Mouse (Mus musculus): ENCODE data around the gene Zfp367. TPM values are rescaled to one million over a fixed set of nuclear protein-coding genes. Genes with fewer than 3 reads are reported as not detected.

Gene Zfp367
- polyA plus RNA-seq, 1 experiment from 2014 or later: 23.7 TPM

GRCm38 (mm10) chr13:64152241-64152669, 747 bp downstream of the Zfp367 start:
- Histone ChIP-seq H3K4me1 (replicated peaks; ENCODE audit: control insufficient read depth, insufficient read depth, low read length) (peaks cover 3% of the 10 kb centered on the region; the same call in 1 of the 2 replicates), H3K36me3 (ENCODE audit: control insufficient read depth, insufficient read depth, low read length) (no peaks in the 10 kb centered on the region), H3K4me3 (ENCODE audit: low read depth, low read length) (peak overlapping the region; percentile 91), H3K27me3 (replicated peaks; ENCODE audit: control insufficient read depth, insufficient read depth, low read length) (no peaks in the 10 kb centered on the region), H3K9ac (ENCODE audit: low read length) (peak overlapping the region; percentile 84), H3K9me3 (ENCODE audit: control insufficient read depth, low read length) (no peaks in the 10 kb centered on the region), H3K27ac (ENCODE audit: low read depth) (peak overlapping the region; percentile 94), H3K4me2 (ENCODE audit: low read length) (peak overlapping the region; percentile 79)
- ATAC-seq (replicated peaks; ENCODE audit: low FRiP score, low TSS enrichment, low read depth): peak; percentile 52
- peak; percentile 94 for DNase-seq (ENCODE audit: low spot score)
- WGBS: 2% methylated on average over 30 of the region's 42 CpGs

- no peak for DNase-seq (ENCODE audit: low spot score)
- no peaks in the 10 kb centered on the region for H3K9me3 ChIP-seq (ENCODE audit: control insufficient read depth, low read length)
- H3K4me2 ChIP-seq (ENCODE audit: low read length): no peak overlapping the region; the same call in 1 of the 2 replicates
Observed at GRCm38 (mm10) chr13:64150121-64150520, 2.9 kb downstream of the Zfp367 start.

DNA sequence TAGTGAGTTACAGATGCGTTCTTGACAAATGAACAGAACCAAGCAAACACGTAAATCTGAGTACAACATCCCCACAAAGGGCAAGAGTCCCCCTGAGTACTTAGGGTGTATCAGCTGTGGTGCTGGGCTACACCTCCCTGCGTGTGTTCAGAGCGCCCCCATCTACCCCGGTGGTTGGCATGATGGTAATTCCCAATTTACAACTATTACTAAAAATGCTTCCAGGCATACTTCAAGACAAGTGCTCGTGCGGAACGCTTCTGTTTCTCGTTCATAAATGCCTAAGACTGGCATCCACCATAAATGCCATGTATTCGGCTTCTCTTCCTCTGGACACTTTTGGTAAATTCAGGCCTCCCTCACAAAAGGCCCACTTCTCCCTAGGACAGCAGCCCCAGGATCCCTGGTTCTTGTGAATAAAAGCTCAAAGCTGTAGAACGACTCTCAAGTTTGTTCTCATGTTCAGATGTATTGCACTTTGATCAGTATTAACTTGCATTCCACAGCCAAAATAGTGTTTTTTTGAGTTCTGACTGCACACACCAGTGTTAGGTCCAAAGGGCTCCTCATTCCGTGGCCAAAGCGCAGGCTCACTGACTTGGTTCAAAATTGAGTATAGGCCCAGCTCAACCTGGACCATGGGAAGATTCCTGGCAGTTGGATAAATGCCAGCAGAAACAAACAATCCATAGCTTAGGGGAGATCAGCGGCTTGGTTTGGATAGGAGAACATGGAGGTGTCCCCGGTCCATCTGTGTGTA, 23.2 kb downstream of the Zfp367 start:
- peak; percentile 66; the same call in 1 of the 2 replicates for ATAC-seq (replicated peaks; ENCODE audit: low FRiP score, low TSS enrichment, low read depth)
- WGBS: 40% methylated on average over 15 of the region's 15 CpGs
- Histone ChIP-seq H3K4me3 (ENCODE audit: low read depth, low read length) (peak overlapping the region; percentile 59), H3K9me3 (ENCODE audit: control insufficient read depth, low read length) (no peaks in the 10 kb centered on the region), H3K27me3 (replicated peaks; ENCODE audit: control insufficient read depth, insufficient read depth, low read length) (no peaks in the 10 kb centered on the region), H3K4me2 (ENCODE audit: low read length) (peak overlapping the region; percentile 82), H3K9ac (ENCODE audit: low read length) (peak overlapping the region; percentile 66), H3K27ac (ENCODE audit: low read depth) (no peak overlapping the region; the same call in 1 of the 2 replicates), H3K4me1 (replicated peaks; ENCODE audit: control insufficient read depth, insufficient read depth, low read length) (no peaks in the 10 kb centered on the region), H3K36me3 (ENCODE audit: control insufficient read depth, insufficient read depth, low read length) (peaks cover 13% of the 10 kb centered on the region)
- DNase-seq (ENCODE audit: low spot score): no peak

More at GRCm38 (mm10) chr13:64150121-64150520, 2.9 kb downstream of the Zfp367 start:
- Histone ChIP-seq H3K36me3 (ENCODE audit: control insufficient read depth, insufficient read depth, low read length) (no peaks in the 10 kb centered on the region), H3K4me3 (ENCODE audit: low read depth, low read length) (no peak overlapping the region), H3K4me1 (replicated peaks; ENCODE audit: control insufficient read depth, insufficient read depth, low read length) (peaks cover 3% of the 10 kb centered on the region; the same call in 1 of the 2 replicates), H3K9ac (ENCODE audit: low read length) (no peak overlapping the region), H3K27ac (ENCODE audit: low read depth) (no peak overlapping the region), H3K27me3 (replicated peaks; ENCODE audit: control insufficient read depth, insufficient read depth, low read length) (no peaks in the 10 kb centered on the region)
- WGBS: 65% methylated on average over 5 of the region's 5 CpGs
- no peak for ATAC-seq (replicated peaks; ENCODE audit: low FRiP score, low TSS enrichment, low read depth)

DNA sequence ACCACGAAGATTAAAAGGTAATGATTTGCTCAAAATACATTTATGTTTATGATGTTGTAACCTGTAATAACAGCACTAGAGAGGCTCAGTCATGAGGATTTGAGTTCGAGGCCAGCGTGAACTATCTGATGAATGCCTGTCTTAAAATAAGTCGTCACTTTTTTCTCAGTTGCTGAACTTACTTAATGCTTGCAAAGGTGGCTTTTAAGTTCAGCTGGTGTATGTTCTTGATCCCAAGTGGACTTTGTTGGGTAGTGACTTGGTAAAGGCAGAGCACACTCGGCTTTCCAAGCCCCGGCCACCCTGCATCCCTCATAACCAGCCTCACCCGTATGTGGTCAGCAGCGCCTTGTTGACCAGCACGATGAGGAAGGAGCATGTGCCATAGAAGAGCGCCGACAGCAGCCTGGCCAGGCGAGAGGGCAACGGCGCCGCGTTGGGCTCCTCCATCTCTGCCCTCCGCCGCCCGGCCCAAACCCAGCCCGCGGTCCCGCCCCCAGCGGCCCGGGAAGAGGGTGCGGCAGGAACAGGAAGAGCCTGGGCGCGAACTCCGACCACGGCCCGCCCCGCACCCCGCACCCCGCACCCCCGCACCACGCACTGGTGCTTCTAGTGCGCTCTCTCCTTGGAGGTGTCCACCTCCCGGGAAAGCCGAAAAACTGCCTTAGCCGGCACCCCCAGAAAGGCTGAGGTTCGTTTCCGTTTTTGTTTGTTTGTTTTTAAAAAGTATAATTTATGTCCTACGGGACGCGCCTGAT, 24.0 kb downstream of the Zfp367 start, which contains the start of gene Slc35d2:
Slc35d2 (minus strand) TSS at position 511 of the 758 bp plus-strand sequence.
- H3K9ac ChIP-seq (ENCODE audit: low read length): peak within 1 kb of the TSS; percentile 66
- no peak within 1 kb of the TSS; the same call in 1 of the 2 replicates for H3K27ac ChIP-seq (ENCODE audit: low read depth)
- peak within 1 kb of the TSS; percentile 82 for H3K4me2 ChIP-seq (ENCODE audit: low read length)
- peak; percentile 70 for DNase-seq (ENCODE audit: low spot score)
- no peaks in the 10 kb centered on the region for H3K27me3 ChIP-seq (replicated peaks; ENCODE audit: control insufficient read depth, insufficient read depth, low read length)
- 8% methylated on average over 44 of the region's 44 CpGs for WGBS
- no peaks in the 10 kb centered on the region for H3K9me3 ChIP-seq (ENCODE audit: control insufficient read depth, low read length)
- H3K36me3 ChIP-seq (ENCODE audit: control insufficient read depth, insufficient read depth, low read length): peaks cover 5% of the 10 kb centered on the region
- H3K4me3 ChIP-seq (ENCODE audit: low read depth, low read length): peak within 1 kb of the TSS; percentile 59
- peak; percentile 85 for ATAC-seq (replicated peaks; ENCODE audit: low FRiP score, low TSS enrichment, low read depth)
- no peaks in the 10 kb centered on the region for H3K4me1 ChIP-seq (replicated peaks; ENCODE audit: control insufficient read depth, insufficient read depth, low read length)

DNA sequence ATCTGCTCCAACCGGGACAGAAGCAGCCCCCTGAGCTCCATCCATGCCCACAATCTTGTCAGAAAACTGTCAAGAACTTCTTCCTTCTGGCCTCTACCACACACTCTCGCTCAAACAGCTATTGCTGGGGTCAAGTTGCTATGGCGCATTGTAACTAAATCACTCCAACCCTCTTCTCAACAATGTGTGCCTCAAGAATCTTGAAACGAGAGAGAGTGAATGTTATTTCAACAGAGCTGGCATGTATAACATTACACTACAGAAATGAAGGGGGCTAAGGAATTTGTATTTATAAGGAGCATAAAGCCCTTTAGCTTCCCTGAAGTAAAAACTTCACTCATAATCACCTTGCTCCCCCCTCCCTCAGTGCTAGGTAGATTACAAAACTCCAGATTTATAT, 26.7 kb downstream of the Zfp367 start:
- no peak overlapping the region for H3K9ac ChIP-seq (ENCODE audit: low read length)
- 0 out of 2 replicates have a peak, but pooled peaks cover 3% of the 10 kb centered on the region for H3K9me3 ChIP-seq (ENCODE audit: control insufficient read depth, low read length)
- H3K27ac ChIP-seq (ENCODE audit: low read depth): no peak overlapping the region
- no peak overlapping the region for H3K4me3 ChIP-seq (ENCODE audit: low read depth, low read length)
- H3K27me3 ChIP-seq (replicated peaks; ENCODE audit: control insufficient read depth, insufficient read depth, low read length): no peaks in the 10 kb centered on the region
- H3K4me1 ChIP-seq (replicated peaks; ENCODE audit: control insufficient read depth, insufficient read depth, low read length): no peaks in the 10 kb centered on the region
- no peak for DNase-seq (ENCODE audit: low spot score)
- 61% methylated on average over 4 of the region's 4 CpGs for WGBS
- no peak for ATAC-seq (replicated peaks; ENCODE audit: low FRiP score, low TSS enrichment, low read depth)
- H3K4me2 ChIP-seq (ENCODE audit: low read length): no peak overlapping the region
- no peaks in the 10 kb centered on the region for H3K36me3 ChIP-seq (ENCODE audit: control insufficient read depth, insufficient read depth, low read length)

DNA sequence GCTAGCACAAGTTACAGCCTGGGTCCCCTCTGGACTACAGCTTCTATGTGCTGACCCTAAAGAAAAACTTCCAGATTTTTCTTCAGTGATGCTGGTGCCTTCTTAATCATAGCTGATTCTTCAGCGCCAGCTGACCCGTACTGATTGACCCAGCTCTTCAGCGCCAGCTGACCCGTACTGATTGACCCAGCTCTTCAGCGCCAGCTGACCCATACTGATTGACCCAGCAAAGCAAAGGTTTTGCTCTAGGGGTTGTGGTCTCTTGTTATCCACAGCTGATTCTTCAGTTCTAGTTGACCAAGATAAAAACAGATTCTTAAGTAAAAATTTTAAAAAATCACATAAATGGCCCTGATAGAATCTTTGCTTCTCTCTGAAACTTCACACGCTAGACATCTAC, 28.1 kb downstream of the Zfp367 start:
- H3K9ac ChIP-seq (ENCODE audit: low read length): no peak overlapping the region
- no peak overlapping the region for H3K27ac ChIP-seq (ENCODE audit: low read depth)
- H3K4me3 ChIP-seq (ENCODE audit: low read depth, low read length): no peak overlapping the region
- H3K4me2 ChIP-seq (ENCODE audit: low read length): no peak overlapping the region
- ATAC-seq (replicated peaks; ENCODE audit: low FRiP score, low TSS enrichment, low read depth) (no peak), DNase-seq (ENCODE audit: low spot score) (no peak)
- 0 out of 2 replicates have a peak, but pooled peaks cover 3% of the 10 kb centered on the region for H3K9me3 ChIP-seq (ENCODE audit: control insufficient read depth, low read length)
- WGBS: 90% methylated on average over 6 of the region's 6 CpGs
- H3K36me3 ChIP-seq (ENCODE audit: control insufficient read depth, insufficient read depth, low read length): no peaks in the 10 kb centered on the region
- H3K4me1 ChIP-seq (replicated peaks; ENCODE audit: control insufficient read depth, insufficient read depth, low read length): no peaks in the 10 kb centered on the region
- H3K27me3 ChIP-seq (replicated peaks; ENCODE audit: control insufficient read depth, insufficient read depth, low read length): no peaks in the 10 kb centered on the region

- Histone ChIP-seq H3K36me3 (ENCODE audit: control insufficient read depth, insufficient read depth, low read length) (no peaks in the 10 kb centered on the region), H3K9me3 (ENCODE audit: control insufficient read depth, low read length) (0 out of 2 replicates have a peak, but pooled peaks cover 3% of the 10 kb centered on the region), H3K27me3 (replicated peaks; ENCODE audit: control insufficient read depth, insufficient read depth, low read length) (no peaks in the 10 kb centered on the region), H3K27ac (ENCODE audit: low read depth) (no peak overlapping the region), H3K4me1 (replicated peaks; ENCODE audit: control insufficient read depth, insufficient read depth, low read length) (no peaks in the 10 kb centered on the region), H3K4me3 (ENCODE audit: low read depth, low read length) (no peak overlapping the region), H3K4me2 (ENCODE audit: low read length) (no peak overlapping the region), H3K9ac (ENCODE audit: low read length) (no peak overlapping the region)
- ATAC-seq (replicated peaks; ENCODE audit: low FRiP score, low TSS enrichment, low read depth): no peak
- WGBS: 36% methylated on average over 6 of the region's 6 CpGs
- no peak for DNase-seq (ENCODE audit: low spot score)
Observed at GRCm38 (mm10) chr13:64123491-64124188, 29.4 kb downstream of the Zfp367 start.

DNA sequence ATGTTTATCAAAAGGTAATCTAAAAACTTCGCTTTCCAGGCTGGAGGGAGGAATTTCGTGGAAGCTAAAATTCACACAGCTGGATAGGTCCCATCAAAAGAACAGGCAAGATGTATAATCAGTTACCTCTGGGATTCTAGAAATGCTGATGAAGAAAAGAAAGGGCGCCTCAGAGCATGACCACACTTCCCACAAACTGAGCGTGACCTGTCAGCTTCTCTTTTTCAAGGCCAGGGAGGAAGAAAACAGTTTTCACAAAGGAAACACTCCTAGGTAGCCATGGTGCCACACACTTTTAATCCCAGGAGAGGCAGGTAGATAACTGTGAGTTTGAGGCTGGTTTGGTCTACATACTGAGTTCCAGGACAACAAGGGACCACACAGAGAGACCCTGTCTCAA, 32.2 kb downstream of the Zfp367 start:
- Histone ChIP-seq H3K27me3 (replicated peaks; ENCODE audit: control insufficient read depth, insufficient read depth, low read length) (no peaks in the 10 kb centered on the region), H3K9me3 (ENCODE audit: control insufficient read depth, low read length) (0 out of 2 replicates have a peak, but pooled peaks cover 3% of the 10 kb centered on the region), H3K36me3 (ENCODE audit: control insufficient read depth, insufficient read depth, low read length) (no peaks in the 10 kb centered on the region), H3K4me3 (ENCODE audit: low read depth, low read length) (no peak overlapping the region), H3K9ac (ENCODE audit: low read length) (no peak overlapping the region), H3K27ac (ENCODE audit: low read depth) (no peak overlapping the region), H3K4me2 (ENCODE audit: low read length) (no peak overlapping the region), H3K4me1 (replicated peaks; ENCODE audit: control insufficient read depth, insufficient read depth, low read length) (no peaks in the 10 kb centered on the region)
- no peak for DNase-seq (ENCODE audit: low spot score)
- ATAC-seq (replicated peaks; ENCODE audit: low FRiP score, low TSS enrichment, low read depth): no peak
- 67% methylated on average over 4 of the region's 4 CpGs for WGBS
